Mouse (Mus musculus) embryonic fibroblast, embryonic 13.5 days (primary cell): ENCODE results near the gene Klf7. TPM values are rescaled to one million over a fixed set of nuclear protein-coding genes. Genes with fewer than 3 reads are reported as not detected.
A peak's percentile ranks its signal among the peaks of the same experiment; 100 is the strongest.

Experiments
- H3K27ac ChIP-seq: 2 replicates; pipeline ENCODE4 v1.5.1; 2012; ENCODE audit warnings: low read length, control low read depth, inconsistent platforms; ENCODE audit not compliant: insufficient read depth
- H3K4me1 ChIP-seq: 2 replicates; pipeline ENCODE4 v1.6.1; 2011; ENCODE audit warnings: low read length; ENCODE audit not compliant: control insufficient read depth, insufficient read depth
- H3K4me3 ChIP-seq: 2 replicates; pipeline ENCODE4 v1.5.1; 2011; ENCODE audit warnings: mild to moderate bottlenecking, control low read depth, low read length; ENCODE audit not compliant: insufficient read depth
- CTCF ChIP-seq: IDR thresholded peaks from 2 replicates; pipeline ENCODE4 v1.5.1; 2011; ENCODE audit warnings: mild to moderate bottlenecking, control low read depth, low read length, moderate library complexity, borderline replicate concordance; ENCODE audit not compliant: insufficient read depth
- POLR2A ChIP-seq: IDR thresholded peaks from 2 replicates; pipeline ENCODE4 v1.6.1; 2011; ENCODE audit warnings: low read depth, mild to moderate bottlenecking, control low read depth, low read length, moderate library complexity
- polyA plus RNA-seq: library from polyadenylated mRNA; stranded (reverse); fragments of >200 nt; gene quantifications from 2 replicates; pipeline ENCODE4 v1.2.4, GENCODE M21; 2011; ENCODE audit warnings: low read depth; ENCODE audit not compliant: missing spikeins, insufficient read length

The Klf7 gene
- polyA plus RNA-seq, 1 experiment = 34.3 TPM

DNA sequence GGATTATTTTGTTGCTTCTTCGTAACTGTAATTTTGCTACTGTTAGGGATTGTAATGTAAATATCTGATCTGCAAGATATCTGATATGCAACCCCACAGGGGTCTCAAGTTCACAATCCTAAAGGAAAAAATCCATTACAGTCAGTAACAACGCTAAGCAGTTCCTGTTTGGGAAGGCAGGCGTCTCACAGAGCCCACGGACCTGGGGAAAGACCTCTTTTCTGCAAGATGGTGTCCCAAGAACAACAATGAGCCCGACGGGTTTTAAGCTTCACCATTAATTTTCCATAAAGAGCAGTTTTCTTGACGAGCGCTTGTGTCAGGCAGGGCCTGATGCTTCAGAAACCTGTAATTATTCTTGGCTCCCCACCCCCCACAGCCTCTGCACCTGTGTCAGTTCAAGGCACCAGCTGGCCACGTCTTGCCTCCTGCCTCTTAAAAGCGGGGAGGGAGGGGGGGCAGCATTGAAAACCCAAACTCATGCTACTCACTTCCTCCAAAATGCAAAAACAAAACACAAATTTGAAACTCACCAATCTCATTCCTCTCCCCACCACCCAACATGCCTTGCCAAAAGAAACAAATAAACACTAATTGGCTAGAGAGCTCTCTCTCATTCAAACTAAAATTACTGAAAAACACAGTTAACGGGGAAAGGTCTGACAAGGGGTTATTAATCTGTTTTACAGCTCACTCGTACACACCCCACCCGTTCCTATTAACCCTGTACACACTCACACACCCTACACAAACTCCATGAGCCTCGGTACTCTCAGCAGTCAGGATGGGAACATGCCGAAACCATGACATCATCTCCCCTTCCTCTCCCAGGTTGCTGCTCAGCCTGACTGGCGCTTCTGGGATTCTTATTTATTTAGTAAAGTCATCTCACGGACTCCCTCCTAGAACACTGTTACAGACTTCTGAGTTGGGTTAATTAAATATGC lies 34.2 kb downstream of the Klf7 start:
- TF ChIP-seq POLR2A = no peak
- no peak for TF ChIP-seq CTCF
- Histone ChIP-seq H3K4me1 (peaks cover 8% of the 10 kb centered on the region), H3K4me3 (peak overlapping the region; percentile 3; the same call in 1 of the 2 replicates), H3K27ac (peak overlapping the region; percentile 55)

DNA sequence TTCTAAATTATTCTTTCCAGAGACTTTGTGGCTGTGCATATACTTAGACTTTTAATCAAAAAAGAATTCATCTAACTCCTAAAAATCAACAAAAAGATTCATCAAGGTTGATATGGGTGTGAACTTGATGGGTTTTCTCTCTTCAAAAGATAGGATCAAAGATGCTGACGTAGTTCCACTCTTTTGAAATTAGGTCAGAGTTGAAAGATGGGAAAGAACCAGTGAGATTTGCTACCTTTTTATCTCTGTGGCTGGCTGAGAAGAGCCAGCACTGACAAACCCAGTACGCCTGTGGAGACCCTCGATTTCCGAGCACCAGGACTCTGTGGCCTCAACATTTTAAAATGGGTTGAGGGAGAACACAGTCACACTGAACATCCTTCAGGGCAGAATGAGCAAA lies 36.2 kb downstream of the Klf7 start:
- TF ChIP-seq CTCF (no peak), POLR2A (no peak)
- H3K4me3 ChIP-seq = no peak overlapping the region
- H3K27ac ChIP-seq = no peak overlapping the region
- peaks cover 8% of the 10 kb centered on the region for H3K4me1 ChIP-seq

GRCm38 (mm10) chr1:64085361-64085760 lies 36.7 kb downstream of the Klf7 start:
- Histone ChIP-seq H3K4me3 (no peak overlapping the region), H3K4me1 (peaks cover 8% of the 10 kb centered on the region), H3K27ac (no peak overlapping the region)
- TF ChIP-seq POLR2A (no peak), CTCF (no peak)

GRCm38 (mm10) chr1:64084706-64085105 lies 37.4 kb downstream of the Klf7 start:
- TF ChIP-seq CTCF = no peak
- TF ChIP-seq POLR2A = no peak
- Histone ChIP-seq H3K4me3 (no peak overlapping the region), H3K27ac (no peak overlapping the region), H3K4me1 (peaks cover 8% of the 10 kb centered on the region)

- H3K27ac ChIP-seq = no peak overlapping the region
- no peak overlapping the region for H3K4me3 ChIP-seq
- no peak for TF ChIP-seq POLR2A
- TF ChIP-seq CTCF = no peak
- H3K4me1 ChIP-seq = no peaks in the 10 kb centered on the region
Observed at GRCm38 (mm10) chr1:64081791-64082190, 40.3 kb downstream of the Klf7 start.

GRCm38 (mm10) chr1:64081217-64081616 lies 40.9 kb downstream of the Klf7 start:
- Histone ChIP-seq H3K4me3 (no peak overlapping the region), H3K27ac (no peak overlapping the region)
- TF ChIP-seq POLR2A = no peak
- no peak for TF ChIP-seq CTCF

GRCm38 (mm10) chr1:64080263-64080662 lies 41.8 kb downstream of the Klf7 start:
- TF ChIP-seq POLR2A (no peak), CTCF (no peak)
- Histone ChIP-seq H3K4me3 (no peak overlapping the region), H3K27ac (no peak overlapping the region), H3K4me1 (no peaks in the 10 kb centered on the region)

More at GRCm38 (mm10) chr1:64081217-64081616, 40.9 kb downstream of the Klf7 start:
- H3K4me1 ChIP-seq = no peaks in the 10 kb centered on the region

GRCm38 (mm10) chr1:64078747-64079211 lies 43.3 kb downstream of the Klf7 start:
- Histone ChIP-seq H3K4me3 (no peak overlapping the region), H3K27ac (no peak overlapping the region), H3K4me1 (no peaks in the 10 kb centered on the region)
- TF ChIP-seq POLR2A (no peak), CTCF (no peak)

- no peak for TF ChIP-seq CTCF
- no peak for TF ChIP-seq POLR2A
- Histone ChIP-seq H3K27ac (no peak overlapping the region), H3K4me3 (no peak overlapping the region), H3K4me1 (no peaks in the 10 kb centered on the region)
Observed at GRCm38 (mm10) chr1:64078011-64078746, 43.9 kb downstream of the Klf7 start.
